Mouse (Mus musculus) CH12F3 (cell line): ENCODE measurements around the gene Tppp2.

ENCODE experiments used
- in situ Hi-C: fragments of 300-500 bp; cut with MboI; formaldehyde crosslinking; loops from 2 replicates; pipeline ENCODE4 v1.14.3; 2020; ENCODE audit warnings: low sequenced_read_pairs

Tppp2 gene

DNA sequence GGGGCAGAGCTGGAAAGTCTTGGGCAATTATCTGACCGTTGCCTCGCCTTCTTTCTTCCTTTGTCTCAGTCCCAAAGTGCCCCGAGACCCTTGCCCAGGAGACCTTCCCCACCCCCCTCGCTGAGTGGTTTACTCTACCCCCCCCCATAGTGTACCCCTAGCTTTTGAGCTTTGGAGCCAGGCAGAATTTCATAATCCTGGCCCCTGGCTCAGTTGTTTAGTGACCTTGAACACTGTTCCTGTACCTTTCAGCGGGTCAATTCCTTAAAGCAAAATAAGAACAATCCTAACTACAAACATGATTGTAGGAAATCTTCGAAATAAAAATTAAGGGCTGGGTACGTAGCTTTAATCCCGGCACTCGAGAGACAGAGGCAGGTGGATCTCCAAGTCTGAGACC is 23.4 kb downstream of the Tppp2 start:
- in situ Hi-C loops, result no loop called here

DNA sequence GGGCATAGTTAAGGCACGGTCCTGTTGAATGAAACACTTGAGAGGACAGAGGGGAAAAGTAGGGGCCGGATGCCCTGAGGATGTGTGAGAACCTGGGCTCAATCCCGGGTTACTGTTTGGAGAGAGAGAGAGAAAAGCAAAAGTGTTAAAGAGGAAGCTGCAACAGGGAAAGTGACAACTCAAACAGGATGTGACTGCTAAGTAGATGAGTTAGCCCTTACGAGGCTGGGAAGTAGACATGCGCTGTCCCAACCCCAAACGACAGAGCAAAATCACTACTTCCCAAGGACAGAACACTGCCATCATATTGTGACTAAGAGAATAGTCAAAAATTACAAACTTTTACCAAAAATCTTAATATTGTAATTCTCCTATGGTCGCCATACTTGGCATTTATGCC is 24.0 kb downstream of the Tppp2 start:
- in situ Hi-C loops, result no loop called here

DNA sequence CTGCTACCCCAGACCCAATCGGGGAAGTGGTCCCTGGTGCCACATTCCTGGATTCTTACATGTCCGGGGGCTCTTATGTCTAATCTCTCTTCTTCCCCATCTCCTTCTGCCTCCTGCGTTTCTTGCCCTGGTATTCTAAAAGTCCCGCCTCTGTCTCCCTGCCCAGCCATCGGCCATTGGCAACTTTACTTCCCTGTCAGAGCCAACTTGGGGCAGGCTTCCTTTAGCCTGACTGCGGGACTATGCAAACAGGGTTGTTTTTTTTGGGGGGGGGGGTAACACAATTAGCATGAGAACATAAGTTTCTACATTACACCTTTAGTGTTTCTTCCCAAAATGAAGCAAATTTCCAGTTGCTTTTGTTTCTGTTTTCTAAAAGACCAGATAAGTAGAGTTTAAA is 25.1 kb downstream of the Tppp2 start:
- in situ Hi-C loops, result no loop called here

DNA sequence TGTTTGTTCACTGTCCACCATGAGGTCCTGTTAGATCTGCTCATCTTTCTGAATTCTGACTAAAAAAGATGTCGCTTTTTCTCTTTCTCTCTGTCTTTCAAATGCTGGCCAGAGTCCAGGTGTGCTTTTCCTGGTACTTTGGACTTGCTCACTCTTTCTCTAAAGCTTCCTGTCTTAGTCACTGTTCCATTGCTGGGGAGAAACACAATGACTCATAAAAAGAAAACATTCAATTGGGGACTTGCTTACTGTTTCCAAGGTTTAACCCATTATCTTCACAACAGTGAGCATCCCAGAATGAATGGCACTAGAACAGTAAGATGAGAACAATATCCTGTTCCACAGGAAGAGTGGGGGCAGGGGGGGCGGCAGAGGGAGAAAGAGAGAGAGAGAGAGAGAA is 42.1 kb downstream of the Tppp2 start:
- in situ Hi-C loops, result no loop called here

DNA sequence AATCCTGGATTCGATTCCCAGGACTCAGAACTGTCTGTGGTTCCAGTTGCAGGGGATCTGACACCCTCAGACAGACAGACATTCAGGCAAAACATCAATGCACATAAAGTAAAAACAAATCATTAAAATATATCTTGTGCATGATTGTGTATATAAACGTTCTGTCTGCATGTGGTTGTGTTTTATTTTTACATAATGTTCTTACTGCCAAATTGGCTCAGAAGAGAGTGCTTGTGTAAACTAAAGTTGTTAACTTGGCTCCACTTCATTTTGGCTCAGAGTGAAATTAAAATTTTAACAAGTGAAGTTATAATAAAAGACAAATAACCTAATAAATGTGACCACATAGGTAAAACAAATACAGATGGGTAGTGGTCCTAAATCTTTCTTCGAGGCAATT is 49.2 kb downstream of the Tppp2 start:
- in situ Hi-C loops, result no loop called here
